ENCODE assay signal across 22 mouse cellular contexts in the genomic region with DNA sequence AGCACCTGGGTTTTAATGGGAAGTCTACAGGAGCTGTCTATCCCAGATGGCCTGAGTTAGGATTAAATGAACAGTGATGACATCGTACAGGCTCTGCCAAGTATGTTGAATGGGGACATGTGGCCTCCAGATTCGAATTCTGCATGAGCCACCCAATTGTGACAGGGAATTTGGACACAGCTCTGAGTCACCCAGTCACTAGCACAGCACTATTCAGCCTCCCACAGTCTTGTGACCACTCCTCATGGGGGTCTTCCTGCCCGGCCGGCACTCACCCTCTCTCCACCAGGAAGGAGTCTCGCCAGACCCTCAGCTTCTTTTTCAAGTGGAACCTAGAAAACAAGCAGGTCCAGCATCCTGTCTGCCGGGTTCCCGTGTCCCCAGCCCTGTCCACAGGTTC.
DNase-seq lines count a peak whose midpoint lies in the region; ATAC-seq and TF ChIP-seq lines count a peak whose summit lies in the region.
"Had no signal": no experiment of that assay in that cellular context is flagged by ENCODE, and none has a peak within 500 bp of the region (broad histone marks: within the 10 kb centered on the region; RNA-seq: fewer than 3 reads in every experiment).

No protein-coding gene starts in this region.

- 0 out of 2 replicates have a peak, but pooled peaks have one; percentile 1 for TF ChIP-seq CTCF in E14TG2a.4 (conservative IDR thresholded peaks at IDR 0.05; ENCODE audit: low read length)

- no peak overlapping the region for H3K4me3 ChIP-seq in heart, embryonic 13.5 days
- no peak overlapping the region for H3K4me3 ChIP-seq in lung, embryonic 16.5 days (ENCODE audit: low read length)
- no peak overlapping the region for H3K4me3 ChIP-seq in E14TG2a.4 (replicated peaks; ENCODE audit: low read length)
- H3K4me3 ChIP-seq: forebrain, embryonic 10.5 days; forebrain, embryonic 13.5 days; heart, embryonic 15.5 days; hindbrain, embryonic 12.5 days; hindbrain, embryonic 15.5 days had no signal

- H3K4me1 ChIP-seq in heart, embryonic 13.5 days = peaks cover 46% of the 10 kb centered on the region
- H3K4me1 ChIP-seq in lung, embryonic 16.5 days (replicated peaks; ENCODE audit: control insufficient read depth, insufficient read depth, low read length) = peaks cover 24% of the 10 kb centered on the region
- H3K4me1 ChIP-seq in E14TG2a.4 (replicated peaks; ENCODE audit: low read depth, low read length) = peaks cover 78% of the 10 kb centered on the region

- WGBS in heart, embryonic 13.5 days = 78% methylated on average over 7 of the region's 7 CpGs
- 78% methylated on average over 7 of the region's 7 CpGs for WGBS in lung, embryonic 16.5 days

- ATAC-seq in heart, embryonic 13.5 days (ENCODE audit: extremely low read depth, insufficient number of reproducible peaks, low FRiP score, low TSS enrichment) = no peak
- ATAC-seq in lung, embryonic 16.5 days (ENCODE audit: low read depth) = no peak
- ATAC-seq: forebrain, embryonic 13.5 days; forebrain, embryonic 16.5 days had no signal

- no peak for DNase-seq in heart, postnatal 25 days (ENCODE audit: low spot score)
- no peak for DNase-seq in lung, adult 18-20 months
- DNase-seq in left cerebral cortex, postnatal 14 days (ENCODE audit: low spot score in 2 of 2) = no peak
- DNase-seq: adrenal gland, adult 2 months; cerebellum, adult 11 months; cerebellum, adult 2 months; cerebellum, adult 9-11 months; cerebellum, postnatal 25 days; gastrocnemius, postnatal 10 days; gastrocnemius, postnatal 36 days; heart, postnatal 14 days had no signal

- intact Hi-C loops in heart, postnatal 25 days (cut with DNase I) = loop anchor here (10.0 kb wide), 1 partner anchor 721 kb away; a partner anchor contains a TSS
- intact Hi-C loops in left cerebral cortex, postnatal 14 days (cut with DNase I) = loop anchor here (2.0 kb wide), 1 partner anchor 481 kb away; no protein-coding TSS in a partner anchor

- H3K27me3 ChIP-seq in heart, embryonic 13.5 days (replicated peaks) = no peaks in the 10 kb centered on the region
- H3K27me3 ChIP-seq in lung, embryonic 16.5 days (ENCODE audit: control insufficient read depth, insufficient read depth, low read depth, low read length) = no peaks in the 10 kb centered on the region
- no peaks in the 10 kb centered on the region for H3K27me3 ChIP-seq in E14TG2a.4 (ENCODE audit: insufficient read depth, low read length)
- H3K27me3 ChIP-seq: forebrain, embryonic 13.5 days; heart, embryonic 15.5 days; hindbrain, embryonic 12.5 days; hindbrain, embryonic 15.5 days had no signal

- no peak overlapping the region for H3K9ac ChIP-seq in heart, embryonic 13.5 days
- H3K9ac ChIP-seq in lung, embryonic 16.5 days (ENCODE audit: low read length) = peak overlapping the region; percentile 19; the same call in 1 of the 2 replicates
- H3K9ac ChIP-seq: forebrain, embryonic 13.5 days; heart, embryonic 15.5 days; hindbrain, embryonic 12.5 days; hindbrain, embryonic 15.5 days had no signal

- H3K9me3 ChIP-seq in heart, embryonic 13.5 days = no peaks in the 10 kb centered on the region
- H3K9me3 ChIP-seq in lung, embryonic 16.5 days (ENCODE audit: control insufficient read depth, low read length) = no peaks in the 10 kb centered on the region
- H3K9me3 ChIP-seq in E14TG2a.4 (ENCODE audit: low read length) = no peaks in the 10 kb centered on the region
- H3K9me3 ChIP-seq: forebrain, embryonic 10.5 days; forebrain, embryonic 13.5 days; G1E; heart, embryonic 15.5 days; hindbrain, embryonic 12.5 days; hindbrain, embryonic 15.5 days had no signal

- H3K4me2 ChIP-seq in heart, embryonic 13.5 days = no peak overlapping the region
- no peak overlapping the region for H3K4me2 ChIP-seq in lung, embryonic 16.5 days (ENCODE audit: low read depth, low read length)
- H3K4me2 ChIP-seq: forebrain, embryonic 13.5 days; heart, embryonic 11.5 days; heart, embryonic 15.5 days; hindbrain, embryonic 12.5 days; hindbrain, embryonic 15.5 days had no signal

- H3K27ac ChIP-seq in heart, embryonic 13.5 days (replicated peaks) = 0 out of 2 replicates have a peak overlapping the region, but pooled peaks have one; percentile 39
- H3K27ac ChIP-seq in lung, embryonic 16.5 days (ENCODE audit: low read length) = peak overlapping the region; percentile 23; the same call in 1 of the 2 replicates
- H3K27ac ChIP-seq: forebrain, embryonic 10.5 days; forebrain, embryonic 13.5 days; heart, embryonic 15.5 days; hindbrain, embryonic 12.5 days; hindbrain, embryonic 15.5 days had no signal

- peaks cover 65% of the 10 kb centered on the region for H3K36me3 ChIP-seq in heart, embryonic 13.5 days
- H3K36me3 ChIP-seq in lung, embryonic 16.5 days (ENCODE audit: control insufficient read depth, insufficient read depth, low read length) = no peaks in the 10 kb centered on the region
- H3K36me3 ChIP-seq in E14TG2a.4 (ENCODE audit: insufficient read depth, low read length) = peaks cover 96% of the 10 kb centered on the region
- H3K36me3 ChIP-seq: G1E; hindbrain, embryonic 15.5 days had no signal
